In the genomic region with DNA sequence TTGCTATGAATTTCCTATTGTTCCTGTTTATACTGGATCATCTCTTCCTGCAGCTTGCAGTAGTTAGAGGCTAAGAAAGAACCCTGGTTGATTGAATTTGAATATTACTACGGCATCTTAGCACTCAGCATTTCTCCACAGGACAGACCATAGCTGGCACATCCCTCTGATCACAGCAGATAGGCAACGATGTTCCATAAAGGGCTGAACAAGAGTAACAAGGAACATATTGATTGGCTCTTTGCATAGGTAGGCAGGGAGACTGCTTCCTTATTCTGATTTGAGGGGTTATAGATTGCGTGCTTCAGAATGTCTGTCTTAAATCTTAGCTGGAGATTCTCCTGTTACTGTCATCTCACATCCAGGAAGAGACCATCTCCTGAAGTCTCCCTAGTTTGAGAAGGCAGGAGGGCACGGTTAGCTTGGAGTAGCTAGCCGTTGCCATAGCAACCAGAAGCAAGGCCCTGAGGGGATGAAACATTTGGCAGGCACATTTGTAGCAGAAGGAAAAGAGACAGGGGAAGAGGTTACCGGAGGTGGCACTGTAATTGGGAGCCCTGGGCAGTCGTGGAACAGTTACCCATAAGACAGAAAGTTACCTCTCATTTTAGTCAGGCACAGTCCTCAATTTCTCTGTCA, we compare ENCODE assay signal across 9 mouse cellular contexts.
DNase-seq lines count a peak whose midpoint lies in the region; ATAC-seq lines count a peak whose summit lies in the region.
"Had no signal": no experiment of that assay in that cellular context is flagged by ENCODE, and none has a peak within 500 bp of the region (broad histone marks: within the 10 kb centered on the region; RNA-seq: fewer than 3 reads in every experiment).

No protein-coding gene starts in this region.

- H3K4me2 ChIP-seq in hindbrain, embryonic 12.5 days (replicated peaks), result no peak overlapping the region
- no peak overlapping the region for H3K4me2 ChIP-seq in neural tube, embryonic 13.5 days

- no peak overlapping the region for H3K4me3 ChIP-seq in hindbrain, embryonic 12.5 days
- H3K4me3 ChIP-seq in neural tube, embryonic 13.5 days, result no peak overlapping the region
- H3K4me3 ChIP-seq: left cerebral cortex, adult 2 months had no signal

- no peaks in the 10 kb centered on the region for H3K36me3 ChIP-seq in hindbrain, embryonic 12.5 days
- no peaks in the 10 kb centered on the region for H3K36me3 ChIP-seq in neural tube, embryonic 13.5 days

- no peak overlapping the region for H3K27ac ChIP-seq in hindbrain, embryonic 12.5 days
- peak overlapping the region; percentile 15; the same call in 1 of the 2 replicates for H3K27ac ChIP-seq in neural tube, embryonic 13.5 days (replicated peaks)
- H3K27ac ChIP-seq: left cerebral cortex, adult 2 months had no signal

- H3K27me3 ChIP-seq in hindbrain, embryonic 12.5 days, result no peaks in the 10 kb centered on the region
- no peaks in the 10 kb centered on the region for H3K27me3 ChIP-seq in neural tube, embryonic 13.5 days

- no peak overlapping the region for H3K9ac ChIP-seq in hindbrain, embryonic 12.5 days
- H3K9ac ChIP-seq in neural tube, embryonic 13.5 days, result no peak overlapping the region

- peak; percentile 76 for ATAC-seq in frontal cortex, adult (ENCODE audit: low TSS enrichment)
- ATAC-seq in hindbrain, embryonic 12.5 days (ENCODE audit: low FRiP score), result peak; percentile 58; the same call in 1 of the 2 replicates
- ATAC-seq in neural tube, embryonic 13.5 days (ENCODE audit: low read depth), result peak; percentile 67; the same call in 1 of the 2 replicates

- 40% methylated on average over 7 of the region's 7 CpGs for WGBS in hindbrain, embryonic 12.5 days
- WGBS in neural tube, embryonic 13.5 days, result 39% methylated on average over 7 of the region's 7 CpGs

- no peaks in the 10 kb centered on the region for H3K9me3 ChIP-seq in hindbrain, embryonic 12.5 days (replicated peaks)
- no peaks in the 10 kb centered on the region for H3K9me3 ChIP-seq in neural tube, embryonic 13.5 days

- DNase-seq in frontal cortex, postnatal 25 days (ENCODE audit: low spot score in 2 of 2), result no peak
- DNase-seq in cerebellum, adult 9-10 months, result peak; percentile 39
- DNase-seq in ovary, postnatal 36 days (ENCODE audit: low spot score), result no peak
- DNase-seq in testis, postnatal 10 days (ENCODE audit: low spot score), result no peak
- no peak for DNase-seq in spleen, postnatal 10 days (ENCODE audit: low spot score in 2 of 2)

- H3K4me1 ChIP-seq in hindbrain, embryonic 12.5 days, result peaks cover 9% of the 10 kb centered on the region
- H3K4me1 ChIP-seq in neural tube, embryonic 13.5 days (replicated peaks), result peaks cover 13% of the 10 kb centered on the region
